Mouse (Mus musculus): ENCODE data around the gene Tmub1. TPM values are rescaled to one million over a fixed set of nuclear protein-coding genes. Genes with fewer than 3 reads are reported as not detected.
"Not testable (repeated sequence)": the region's sequence is repeated elsewhere in the genome, so short reads cannot be mapped to it uniquely, and the experiment has no call there.

The Tmub1 gene
- total RNA-seq, 2 experiments from 2014 or later, result 30.4 to 31.2 TPM

GRCm38 (mm10) chr5:24400911-24401605 lies 46.6 kb downstream of the Tmub1 start:
- intact Hi-C loops (cut with DNase I), result no loop called here
- no peak for DNase-seq (ENCODE audit: low spot score in 2 of 2)

GRCm38 (mm10) chr5:24400362-24400761 lies 47.3 kb downstream of the Tmub1 start:
- intact Hi-C loops (cut with DNase I), result no loop called here
- DNase-seq (ENCODE audit: low spot score in 2 of 2), result no peak

GRCm38 (mm10) chr5:24399686-24400085 lies 48.0 kb downstream of the Tmub1 start:
- DNase-seq (ENCODE audit: low spot score in 2 of 2), result no peak

GRCm38 (mm10) chr5:24396254-24396653 lies 51.4 kb downstream of the Tmub1 start:
- intact Hi-C loops (cut with DNase I); DNase-seq (ENCODE audit: low spot score in 2 of 2): not testable (repeated sequence)

More at GRCm38 (mm10) chr5:24399686-24400085, 48.0 kb downstream of the Tmub1 start:
- intact Hi-C loops (cut with DNase I), result no loop called here

Other genes starting within 250 kb of the Tmub1 start
- gene Kcnh2, start 96.2 kb downstream of the Tmub1 start, total RNA-seq (2021), result 10 to 100 TPM; 19.9 to 22.1 TPM
- gene Nos3, start 83.0 kb downstream of the Tmub1 start, total RNA-seq (2021), result 10 to 100 TPM; 10.2 to 12.1 TPM
- gene Atg9b, start 55.7 kb downstream of the Tmub1 start, total RNA-seq (2021), result 1 to 10 TPM; 2.1 to 3.4 TPM
- 10 to 100 TPM; 46.7 to 51.4 TPM for gene Abcb8, start 54.2 kb downstream of the Tmub1 start, total RNA-seq (2021)
- not detected for gene Asic3, start 34.5 kb downstream of the Tmub1 start, total RNA-seq (2021)
- gene Cdk5, start 24.3 kb downstream of the Tmub1 start, total RNA-seq (2021), result 100 to 1,000 TPM; 138 to 149 TPM
- gene Slc4a2, start 24.0 kb downstream of the Tmub1 start, total RNA-seq (2021), result 10 to 100 TPM; 26.8 to 31.9 TPM
- 100 to 1,000 TPM; 110 to 120 TPM for gene Fastk, start 2.6 kb downstream of the Tmub1 start, total RNA-seq (2021)
- 100 to 1,000 TPM; 464 to 465 TPM for gene Agap3, start 4.3 kb upstream of the Tmub1 start, total RNA-seq (2021)
- under 1 TPM in 1 of 2 experiments, not detected in 1; 0.40 TPM for gene Gbx1, start 79.3 kb upstream of the Tmub1 start, total RNA-seq (2021)
- gene Asb10, start 93.1 kb upstream of the Tmub1 start, total RNA-seq (2021), result under 1 TPM; 0.15 to 0.30 TPM
- gene 4931409K22Rik, start 109.0 kb upstream of the Tmub1 start, total RNA-seq (2021), result under 1 TPM in 1 of 2 experiments, not detected in 1; 0.13 TPM
- 10 to 100 TPM; 62.0 to 64.8 TPM for gene Abcf2, start 129.6 kb upstream of the Tmub1 start, total RNA-seq (2021)
- 10 to 100 TPM; 65.1 to 73.8 TPM for gene Chpf2, start 138.9 kb upstream of the Tmub1 start, total RNA-seq (2021)
- 100 to 1,000 TPM; 102 to 110 TPM for gene Smarcd3, start 176.6 kb upstream of the Tmub1 start, total RNA-seq (2021)
- 10 to 100 TPM; 67.5 to 73.9 TPM for gene Nub1, start 237.7 kb upstream of the Tmub1 start, total RNA-seq (2021)